Mouse (Mus musculus) testis, adult 2 months (tissue): ENCODE data around the gene Dusp3.

Experiments used
- CTCF ChIP-seq: fragments of 200-500 bp; IDR thresholded peaks from 2 replicates; pipeline ENCODE4 v1.5.1; 2012; ENCODE audit warnings: low read depth, mild to moderate bottlenecking, inconsistent platforms, low read length, moderate library complexity; ENCODE audit not compliant: control insufficient read depth, insufficient read depth, insufficient replicate concordance
- POLR2A ChIP-seq: fragments of 200-500 bp; IDR thresholded peaks from 2 replicates; pipeline ENCODE4 v1.6.1; 2012; ENCODE audit warnings: low read depth, mild to moderate bottlenecking, inconsistent platforms, low read length, moderate library complexity; ENCODE audit not compliant: control insufficient read depth

- no peak for TF ChIP-seq POLR2A
- no peak for TF ChIP-seq CTCF
Observed at GRCm38 (mm10) chr11:101943055-101943454, 43.8 kb downstream of the Dusp3 start.
